Mouse (Mus musculus) C2C12 (cell line): ENCODE results near the gene Zfp428.

ENCODE experiments used
- CEBPB ChIP-seq: IDR thresholded peaks from one replicate; pipeline ENCODE4 v1.6.1; 2011; ENCODE audit warnings: low read depth, mild to moderate bottlenecking, control low read depth, moderate library complexity
- CTCF ChIP-seq: IDR thresholded peaks from one replicate; pipeline ENCODE4 v1.5.1; 2011; ENCODE audit not compliant: control insufficient read depth, insufficient read depth, insufficient read length
- MAX ChIP-seq: IDR thresholded peaks from one replicate; pipeline ENCODE4 v1.6.1; 2011; ENCODE audit warnings: mild to moderate bottlenecking, control low read depth
- MYOD1 ChIP-seq: IDR thresholded peaks from one replicate; pipeline ENCODE4 v1.6.1; 2011; ENCODE audit warnings: low read depth; ENCODE audit not compliant: control insufficient read depth, insufficient read length
- MYOG ChIP-seq: IDR thresholded peaks from one replicate; pipeline ENCODE4 v1.6.1; 2011; ENCODE audit not compliant: control insufficient read depth, insufficient read length; ENCODE audit errors: extremely low read depth
- USF1 ChIP-seq: IDR thresholded peaks from one replicate; pipeline ENCODE4 v1.6.1; 2011; ENCODE audit warnings: low read depth, mild to moderate bottlenecking, control low read depth, moderate library complexity

GRCm38 (mm10) chr7:24517654-24518053, 10.8 kb downstream of the Zfp428 start:
- TF ChIP-seq CEBPB: no peak
- no peak for TF ChIP-seq CTCF
- no peak for TF ChIP-seq USF1
- TF ChIP-seq MYOG: no peak
- no peak for TF ChIP-seq MAX
- no peak for TF ChIP-seq MYOD1
